ENCODE assay signal across 15 mouse cellular contexts in genomic region chr9:62370648-62371280, GRCm38 (mm10). TPM values are rescaled to one million over a fixed set of nuclear protein-coding genes. Genes with fewer than 3 reads are reported as not detected.
DNase-seq lines count a peak whose midpoint lies in the region; ATAC-seq and TF ChIP-seq lines count a peak whose summit lies in the region.
"Had no signal": no experiment of that assay in that cellular context is flagged by ENCODE, and none has a peak within 500 bp of the region (broad histone marks: within the 10 kb centered on the region; RNA-seq: fewer than 3 reads in every experiment).

No protein-coding gene starts in this region.

- H3K36me3 ChIP-seq in kidney, adult 2 months (ENCODE audit: control insufficient read depth, insufficient read depth, low read length): peaks cover 2% of the 10 kb centered on the region; the same call in 1 of the 2 replicates

- no peak for ATAC-seq in cerebellum, adult (ENCODE audit: insufficient number of reproducible peaks, low FRiP score, low TSS enrichment)

- no peak for TF ChIP-seq POLR2A in kidney, adult 2 months (IDR thresholded peaks at IDR 0.05; ENCODE audit: low read depth, low read length)

- H3K27me3 ChIP-seq in kidney, adult 2 months (replicated peaks; ENCODE audit: control insufficient read depth, insufficient read depth, low read length): no peaks in the 10 kb centered on the region
- H3K27me3 ChIP-seq: embryonic facial prominence, embryonic 15.5 days; neural tube, embryonic 12.5 days had no signal

- H3K27ac ChIP-seq in kidney, adult 2 months (ENCODE audit: insufficient read depth, low read depth, low read length): no peak overlapping the region
- H3K27ac ChIP-seq: embryonic facial prominence, embryonic 15.5 days; neural tube, embryonic 12.5 days had no signal

- DNase-seq in cerebellum, postnatal 10 days: peak; percentile 47 to 55
- no peak for DNase-seq in kidney, adult 2 months
- no peak for DNase-seq in kidney, postnatal 36 days
- DNase-seq in 416B (ENCODE audit: low read depth): peak; percentile 84
- peak; percentile 40 to 46 for DNase-seq in cerebellum, postnatal 25 days
- DNase-seq in gastrocnemius, postnatal 4 days (ENCODE audit: low spot score in 2 of 2): no peak
- no peak for DNase-seq in thymus, postnatal 36 days
- DNase-seq: adrenal gland, postnatal 10 days; kidney, postnatal 4 days; layer of hippocampus, postnatal 36 days; left cerebral cortex, postnatal 4 days; thymus, adult 18-20 months had no signal

- peaks cover 40% of the 10 kb centered on the region for H3K4me1 ChIP-seq in kidney, adult 2 months (ENCODE audit: control insufficient read depth, insufficient read depth, low read length)

- TF ChIP-seq CTCF in kidney, adult 2 months (conservative IDR thresholded peaks at IDR 0.05; ENCODE audit: insufficient read depth, insufficient read length, low read depth, low read length): 0 out of 2 replicates have a peak, but pooled peaks have one; percentile 3

- no peak overlapping the region for H3K4me3 ChIP-seq in kidney, adult 2 months (ENCODE audit: insufficient read depth, low read depth, low read length)
- H3K4me3 ChIP-seq: embryonic facial prominence, embryonic 15.5 days; neural tube, embryonic 12.5 days had no signal

- 57% methylated on average over 6 of the region's 6 CpGs for WGBS in kidney, adult 2 months

RNA-seq across cellular contexts. Expression of gene Anp32a, which starts 29.7 kb away (rescaled TPM):
- 32.0 and 61.3 TPM in 2 replicates for polyA plus RNA-seq in kidney, adult 2 months (2012; rRNA removed)
- total RNA-seq in gastrocnemius, postnatal 4 days (2021): 100 to 1,000 TPM; 119 to 134 TPM

Comparison
In these comparisons a context has a peak if more than half of its experiments do, and no peak if none do; other contexts are left out.
1. DNase-seq: peak in cerebellum, postnatal 10 days (2 of 2), 416B (single experiment) and cerebellum, postnatal 25 days (2 of 2); none in kidney, adult 2 months (single experiment), kidney, postnatal 36 days (0 of 2), gastrocnemius, postnatal 4 days (0 of 2) and thymus, postnatal 36 days (0 of 2).